Mouse (Mus musculus): ENCODE results near the gene Ten1. TPM values are rescaled to one million over a fixed set of nuclear protein-coding genes. Genes with fewer than 3 reads are reported as not detected.

The Ten1 gene
- polyA plus RNA-seq, 1 experiment from 2014 or later, result 92.8 TPM

GRCm38 (mm10) chr11:116195252-116195651 lies 3.4 kb upstream of the Ten1 start:
- Histone ChIP-seq H3K4me1 (replicated peaks; ENCODE audit: control insufficient read depth, insufficient read depth, low read length) (peaks cover 13% of the 10 kb centered on the region), H3K36me3 (ENCODE audit: control insufficient read depth, insufficient read depth) (peaks cover 11% of the 10 kb centered on the region), H3K9ac (replicated peaks; ENCODE audit: low read depth, low read length) (no peak overlapping the region), H3K27me3 (replicated peaks; ENCODE audit: control insufficient read depth, insufficient read depth, low read length) (no peaks in the 10 kb centered on the region), H3K4me3 (replicated peaks; ENCODE audit: low read length) (no peak overlapping the region), H3K27ac (ENCODE audit: low read length) (no peak overlapping the region), H3K4me2 (ENCODE audit: low read length) (no peak overlapping the region), H3K9me3 (ENCODE audit: control insufficient read depth, low read length) (no peaks in the 10 kb centered on the region)
- no peak for ATAC-seq
- 86% methylated on average over 5 of the region's 5 CpGs for WGBS

DNA sequence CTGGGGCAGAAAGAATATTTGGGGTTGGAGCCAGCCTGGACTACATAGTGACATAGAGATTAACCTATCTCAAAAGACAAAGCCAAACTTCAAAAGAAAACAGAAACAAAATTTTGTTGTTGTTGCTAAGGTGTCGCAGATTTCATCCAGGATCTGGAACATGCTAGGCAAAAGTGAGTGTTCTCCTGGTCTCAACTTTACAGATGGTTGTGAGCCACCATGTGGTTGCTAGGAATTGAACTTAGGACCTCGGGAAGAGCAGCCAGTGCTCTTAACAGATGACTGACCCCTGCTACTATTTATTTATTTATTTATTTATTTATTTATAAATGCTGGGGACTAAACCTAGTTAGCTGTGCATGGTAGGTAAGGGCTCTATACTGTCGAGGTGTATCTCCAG lies 2.3 kb upstream of the Ten1 start:
- no peaks in the 10 kb centered on the region for H3K27me3 ChIP-seq (replicated peaks; ENCODE audit: control insufficient read depth, insufficient read depth, low read length)
- no peak overlapping the region for H3K9ac ChIP-seq (replicated peaks; ENCODE audit: low read depth, low read length)
- ATAC-seq, result no peak
- WGBS, result 91% methylated on average over 3 of the region's 3 CpGs
- H3K4me1 ChIP-seq (replicated peaks; ENCODE audit: control insufficient read depth, insufficient read depth, low read length), result peaks cover 13% of the 10 kb centered on the region
- no peak overlapping the region for H3K27ac ChIP-seq (ENCODE audit: low read length)
- H3K36me3 ChIP-seq (ENCODE audit: control insufficient read depth, insufficient read depth), result peaks cover 6% of the 10 kb centered on the region; the same call in 1 of the 2 replicates
- no peak overlapping the region for H3K4me3 ChIP-seq (replicated peaks; ENCODE audit: low read length)
- H3K9me3 ChIP-seq (ENCODE audit: control insufficient read depth, low read length), result no peaks in the 10 kb centered on the region
- H3K4me2 ChIP-seq (ENCODE audit: low read length), result no peak overlapping the region

DNA sequence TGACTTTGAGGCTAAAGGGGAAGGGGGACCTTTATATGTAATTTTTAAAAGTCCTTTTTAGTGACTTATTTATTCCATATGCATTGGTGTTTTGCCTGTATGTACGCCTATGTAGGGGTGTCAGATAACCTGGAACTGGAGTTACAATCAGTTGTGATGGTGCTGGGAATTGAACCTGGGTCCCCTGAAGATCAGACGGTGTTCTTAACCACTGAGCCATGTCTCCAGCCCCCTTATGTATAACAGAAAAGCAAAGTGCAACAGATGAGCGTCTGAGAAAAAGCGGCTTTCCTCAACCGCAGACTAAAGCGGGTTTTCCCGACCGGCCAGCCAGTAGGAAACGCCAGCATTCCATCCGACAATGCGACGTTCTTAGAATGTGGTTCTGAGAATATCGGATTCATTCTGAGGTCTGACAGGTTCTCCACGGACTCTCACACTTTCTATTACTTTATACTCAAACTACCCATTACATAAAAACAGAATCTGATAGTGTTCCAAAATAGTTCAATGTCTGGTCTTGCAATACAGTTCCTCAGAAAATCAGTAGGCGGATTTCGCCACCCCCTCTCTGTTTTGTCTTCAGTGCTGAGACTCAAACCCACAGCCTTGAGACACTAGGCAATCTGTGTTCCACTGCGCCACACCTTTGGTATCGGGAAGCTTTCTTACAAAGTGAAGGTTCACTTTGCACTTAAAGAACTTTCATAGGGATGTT lies 1.6 kb upstream of the Ten1 start:
- no peak overlapping the region for H3K4me2 ChIP-seq (ENCODE audit: low read length)
- no peak overlapping the region for H3K9ac ChIP-seq (replicated peaks; ENCODE audit: low read depth, low read length)
- 94% methylated on average over 18 of the region's 18 CpGs for WGBS
- H3K4me1 ChIP-seq (replicated peaks; ENCODE audit: control insufficient read depth, insufficient read depth, low read length), result peaks cover 13% of the 10 kb centered on the region
- no peaks in the 10 kb centered on the region for H3K27me3 ChIP-seq (replicated peaks; ENCODE audit: control insufficient read depth, insufficient read depth, low read length)
- no peaks in the 10 kb centered on the region for H3K9me3 ChIP-seq (ENCODE audit: control insufficient read depth, low read length)
- no peak for ATAC-seq
- H3K36me3 ChIP-seq (ENCODE audit: control insufficient read depth, insufficient read depth), result peaks cover 5% of the 10 kb centered on the region; the same call in 1 of the 2 replicates
- no peak overlapping the region for H3K27ac ChIP-seq (ENCODE audit: low read length)
- H3K4me3 ChIP-seq (replicated peaks; ENCODE audit: low read length), result no peak overlapping the region

- WGBS, result 89% methylated on average over 6 of the region's 6 CpGs
- H3K4me1 ChIP-seq (replicated peaks; ENCODE audit: control insufficient read depth, insufficient read depth, low read length), result peaks cover 13% of the 10 kb centered on the region
- no peak overlapping the region for H3K4me3 ChIP-seq (replicated peaks; ENCODE audit: low read length)
- no peak overlapping the region for H3K27ac ChIP-seq (ENCODE audit: low read length)
- H3K36me3 ChIP-seq (ENCODE audit: control insufficient read depth, insufficient read depth), result peaks cover 5% of the 10 kb centered on the region; the same call in 1 of the 2 replicates
- H3K9me3 ChIP-seq (ENCODE audit: control insufficient read depth, low read length), result no peaks in the 10 kb centered on the region
- H3K27me3 ChIP-seq (replicated peaks; ENCODE audit: control insufficient read depth, insufficient read depth, low read length), result no peaks in the 10 kb centered on the region
- no peak for ATAC-seq
- H3K9ac ChIP-seq (replicated peaks; ENCODE audit: low read depth, low read length), result no peak overlapping the region
- H3K4me2 ChIP-seq (ENCODE audit: low read length), result peak overlapping the region; percentile 69; the same call in 1 of the 2 replicates
Measured at GRCm38 (mm10) chr11:116197584-116197906, 1.1 kb upstream of the Ten1 start.

GRCm38 (mm10) chr11:116198132-116198531 lies 523 bp upstream of the Ten1 start:
- H3K27me3 ChIP-seq (replicated peaks; ENCODE audit: control insufficient read depth, insufficient read depth, low read length), result no peaks in the 10 kb centered on the region
- peak overlapping the region; percentile 81 for H3K9ac ChIP-seq (replicated peaks; ENCODE audit: low read depth, low read length)
- no peaks in the 10 kb centered on the region for H3K9me3 ChIP-seq (ENCODE audit: control insufficient read depth, low read length)
- peaks cover 5% of the 10 kb centered on the region; the same call in 1 of the 2 replicates for H3K36me3 ChIP-seq (ENCODE audit: control insufficient read depth, insufficient read depth)
- peak overlapping the region; percentile 69 for H3K4me2 ChIP-seq (ENCODE audit: low read length)
- no peak for ATAC-seq
- 22% methylated on average over 13 of the region's 13 CpGs for WGBS
- peak overlapping the region; percentile 97 for H3K27ac ChIP-seq (ENCODE audit: low read length)
- H3K4me1 ChIP-seq (replicated peaks; ENCODE audit: control insufficient read depth, insufficient read depth, low read length), result peaks cover 13% of the 10 kb centered on the region
- H3K4me3 ChIP-seq (replicated peaks; ENCODE audit: low read length), result peak overlapping the region; percentile 83

GRCm38 (mm10) chr11:116201151-116201550 lies 2.5 kb downstream of the Ten1 start:
- ATAC-seq, result no peak
- H3K27ac ChIP-seq (ENCODE audit: low read length), result no peak overlapping the region

DNA sequence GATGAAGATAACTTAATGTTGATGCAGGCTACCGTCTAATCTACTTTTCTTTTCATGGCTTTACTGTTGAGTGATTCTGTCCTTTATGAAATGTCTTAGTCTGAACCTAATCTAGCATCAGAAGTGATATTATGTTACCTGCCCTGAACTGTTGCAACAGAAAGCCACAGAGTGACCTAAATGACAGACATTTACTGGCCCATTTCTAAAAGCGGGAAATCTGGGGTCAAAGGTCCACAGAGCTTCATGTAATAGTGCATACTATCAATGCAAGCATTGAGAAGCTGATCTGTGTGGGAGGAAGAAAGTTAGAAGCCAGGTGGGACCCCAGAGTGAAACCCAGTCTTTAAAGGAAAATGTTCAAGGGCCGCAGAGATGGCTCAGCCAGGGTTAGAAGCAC lies 4.5 kb downstream of the Ten1 start:
- no peak for ATAC-seq
- Histone ChIP-seq H3K4me1 (replicated peaks; ENCODE audit: control insufficient read depth, insufficient read depth, low read length) (peaks cover 5% of the 10 kb centered on the region), H3K4me3 (replicated peaks; ENCODE audit: low read length) (no peak overlapping the region), H3K9ac (replicated peaks; ENCODE audit: low read depth, low read length) (no peak overlapping the region), H3K9me3 (ENCODE audit: control insufficient read depth, low read length) (no peaks in the 10 kb centered on the region), H3K27ac (ENCODE audit: low read length) (no peak overlapping the region), H3K36me3 (ENCODE audit: control insufficient read depth, insufficient read depth) (peaks cover 6% of the 10 kb centered on the region), H3K27me3 (replicated peaks; ENCODE audit: control insufficient read depth, insufficient read depth, low read length) (no peaks in the 10 kb centered on the region), H3K4me2 (ENCODE audit: low read length) (no peak overlapping the region)
- 93% methylated on average over 3 of the region's 3 CpGs for WGBS

More at GRCm38 (mm10) chr11:116201151-116201550, 2.5 kb downstream of the Ten1 start:
- H3K4me1 ChIP-seq (replicated peaks; ENCODE audit: control insufficient read depth, insufficient read depth, low read length), result peaks cover 13% of the 10 kb centered on the region
- no peaks in the 10 kb centered on the region for H3K27me3 ChIP-seq (replicated peaks; ENCODE audit: control insufficient read depth, insufficient read depth, low read length)
- 90% methylated on average over 2 of the region's 2 CpGs for WGBS
- H3K9me3 ChIP-seq (ENCODE audit: control insufficient read depth, low read length), result no peaks in the 10 kb centered on the region
- H3K9ac ChIP-seq (replicated peaks; ENCODE audit: low read depth, low read length), result no peak overlapping the region
- no peak overlapping the region for H3K4me2 ChIP-seq (ENCODE audit: low read length)
- H3K36me3 ChIP-seq (ENCODE audit: control insufficient read depth, insufficient read depth), result peaks cover 5% of the 10 kb centered on the region; the same call in 1 of the 2 replicates
- no peak overlapping the region for H3K4me3 ChIP-seq (replicated peaks; ENCODE audit: low read length)

DNA sequence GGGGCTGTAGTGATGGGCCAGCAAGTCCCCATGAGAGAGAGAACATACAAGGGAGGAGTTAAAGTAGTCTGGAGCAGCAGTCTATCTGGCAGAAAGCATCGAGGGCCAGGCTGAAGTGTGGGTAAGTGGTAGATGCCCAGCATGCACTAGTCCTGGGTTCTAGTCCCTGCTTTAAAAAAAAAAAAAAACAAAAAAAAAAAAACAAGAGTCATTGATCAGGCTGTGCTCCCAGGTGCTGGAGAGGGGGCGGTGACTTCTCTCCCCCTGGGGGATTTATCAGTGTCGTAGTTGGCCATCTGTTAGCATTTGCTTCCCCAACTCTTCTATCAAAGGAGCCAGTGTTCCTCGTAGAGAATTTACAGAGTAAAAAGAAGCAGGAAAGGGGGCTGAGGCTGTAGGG lies 8.0 kb downstream of the Ten1 start:
- no peak overlapping the region for H3K4me2 ChIP-seq (ENCODE audit: low read length)
- H3K9me3 ChIP-seq (ENCODE audit: control insufficient read depth, low read length), result no peaks in the 10 kb centered on the region
- WGBS, result 86% methylated on average over 4 of the region's 4 CpGs
- H3K4me1 ChIP-seq (replicated peaks; ENCODE audit: control insufficient read depth, insufficient read depth, low read length), result no peaks in the 10 kb centered on the region
- no peaks in the 10 kb centered on the region for H3K27me3 ChIP-seq (replicated peaks; ENCODE audit: control insufficient read depth, insufficient read depth, low read length)
- H3K4me3 ChIP-seq (replicated peaks; ENCODE audit: low read length), result no peak overlapping the region
- no peak overlapping the region for H3K27ac ChIP-seq (ENCODE audit: low read length)
- peaks cover 6% of the 10 kb centered on the region for H3K36me3 ChIP-seq (ENCODE audit: control insufficient read depth, insufficient read depth)
- ATAC-seq, result no peak
- H3K9ac ChIP-seq (replicated peaks; ENCODE audit: low read depth, low read length), result no peak overlapping the region

- no peak overlapping the region for H3K4me3 ChIP-seq (replicated peaks; ENCODE audit: low read length)
- no peak for ATAC-seq
- no peak overlapping the region for H3K4me2 ChIP-seq (ENCODE audit: low read length)
- H3K9ac ChIP-seq (replicated peaks; ENCODE audit: low read depth, low read length), result no peak overlapping the region
- H3K4me1 ChIP-seq (replicated peaks; ENCODE audit: control insufficient read depth, insufficient read depth, low read length), result no peaks in the 10 kb centered on the region
- 76% methylated on average over 3 of the region's 3 CpGs for WGBS
- H3K27me3 ChIP-seq (replicated peaks; ENCODE audit: control insufficient read depth, insufficient read depth, low read length), result no peaks in the 10 kb centered on the region
- peaks cover 6% of the 10 kb centered on the region for H3K36me3 ChIP-seq (ENCODE audit: control insufficient read depth, insufficient read depth)
- no peaks in the 10 kb centered on the region for H3K9me3 ChIP-seq (ENCODE audit: control insufficient read depth, low read length)
- H3K27ac ChIP-seq (ENCODE audit: low read length), result no peak overlapping the region
Measured at GRCm38 (mm10) chr11:116208660-116209059, 10.0 kb downstream of the Ten1 start.

All from forebrain, embryonic 16.5 days (tissue).